Mouse (Mus musculus) left cerebral cortex, postnatal 36 days (tissue): Measurements from ENCODE around the gene Slc12a8. TPM values are rescaled to one million over a fixed set of nuclear protein-coding genes. Genes with fewer than 3 reads are reported as not detected.

Experiments
- DNase-seq, 2 experiments: peaks; one replicate each; pipeline ENCODE4 v3.0.0; 2021 to 2022; ENCODE audit warnings: low spot score in 2 of 2, mixed read lengths in 1 of 2
- intact Hi-C: fragments of 180-260 bp; cut with DNase I; formaldehyde crosslinking; loops from one replicate; pipeline ENCODE4 v1.15.1; 2025
- total RNA-seq, 2 experiments: library from RNA; stranded (reverse); gene quantifications; 2 replicates each; pipeline ENCODE4 v1.2.3; 2021

Slc12a8 gene
- total RNA-seq, 2 experiments from 2014 or later, result 0.69 to 0.91 TPM

DNA sequence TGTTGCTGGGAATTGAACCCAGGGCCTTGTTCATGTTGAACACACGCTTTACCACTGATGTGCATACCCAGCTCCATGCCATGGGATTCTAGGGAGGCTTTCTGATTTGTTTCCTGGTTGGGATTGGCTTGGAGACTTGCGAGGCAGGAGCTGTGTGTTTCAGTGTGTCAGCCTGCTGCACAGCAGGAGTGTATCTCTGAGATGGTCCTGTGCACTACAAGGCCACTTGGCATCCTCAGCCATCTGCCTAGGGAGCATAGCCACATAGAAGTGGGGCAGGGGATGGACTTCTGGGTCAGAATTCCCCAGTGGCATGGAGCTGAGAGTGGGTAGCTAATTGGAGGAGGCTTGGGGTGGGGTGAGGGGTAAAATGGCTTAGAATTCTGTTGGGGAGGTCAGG lies 63.2 kb downstream of the Slc12a8 start:
- intact Hi-C loops, result no loop called here
- no peak for DNase-seq

DNA sequence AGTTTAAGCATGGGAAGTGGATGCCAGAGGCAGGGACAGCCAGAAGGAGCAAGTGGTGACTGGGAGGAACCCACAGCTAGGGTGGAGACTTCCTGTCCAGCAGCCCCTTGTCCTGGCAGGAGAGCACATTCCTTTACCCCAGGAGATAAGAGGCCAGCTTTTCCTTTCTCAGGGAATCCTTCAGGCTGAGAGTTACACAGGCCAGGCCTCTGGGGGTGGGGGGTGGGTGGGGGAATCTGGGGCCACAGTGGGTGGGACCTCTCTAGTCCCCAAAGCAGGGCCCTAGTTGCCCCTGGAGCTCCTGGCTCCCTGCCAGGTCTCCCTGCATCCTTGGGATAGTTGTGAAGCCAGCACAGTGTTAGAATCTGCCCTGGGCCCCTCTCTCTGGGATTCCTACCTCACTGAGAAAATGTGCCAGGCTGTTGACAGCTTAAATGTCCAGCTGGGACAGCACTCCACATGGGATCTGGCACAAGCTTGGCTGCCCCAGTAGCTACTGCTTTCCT lies 63.7 kb downstream of the Slc12a8 start:
- DNase-seq, result no peak
- intact Hi-C loops, result no loop called here

DNA sequence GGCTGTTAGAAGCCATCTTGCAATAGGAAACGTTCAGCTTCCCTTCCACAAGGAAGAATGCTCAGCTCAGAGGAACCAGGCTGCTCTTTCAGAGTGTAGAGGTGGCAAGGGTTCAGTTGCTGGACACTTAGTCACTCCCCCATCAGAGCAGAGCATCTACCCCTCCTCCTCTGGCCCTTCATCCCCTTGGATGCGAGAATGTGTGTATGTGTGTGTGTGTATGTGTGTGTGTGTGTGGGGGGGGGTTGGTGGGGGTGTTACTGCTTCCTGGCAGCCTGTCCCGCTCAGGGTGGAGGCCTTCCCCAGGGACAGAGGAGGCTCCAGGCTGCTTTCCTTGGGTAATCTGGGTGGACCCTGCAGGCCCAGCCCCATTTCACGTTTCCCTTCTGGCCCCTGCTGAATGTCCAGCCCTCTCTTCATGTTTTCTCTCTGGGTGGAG lies 64.6 kb downstream of the Slc12a8 start:
- intact Hi-C loops, result no loop called here
- DNase-seq, result no peak

DNA sequence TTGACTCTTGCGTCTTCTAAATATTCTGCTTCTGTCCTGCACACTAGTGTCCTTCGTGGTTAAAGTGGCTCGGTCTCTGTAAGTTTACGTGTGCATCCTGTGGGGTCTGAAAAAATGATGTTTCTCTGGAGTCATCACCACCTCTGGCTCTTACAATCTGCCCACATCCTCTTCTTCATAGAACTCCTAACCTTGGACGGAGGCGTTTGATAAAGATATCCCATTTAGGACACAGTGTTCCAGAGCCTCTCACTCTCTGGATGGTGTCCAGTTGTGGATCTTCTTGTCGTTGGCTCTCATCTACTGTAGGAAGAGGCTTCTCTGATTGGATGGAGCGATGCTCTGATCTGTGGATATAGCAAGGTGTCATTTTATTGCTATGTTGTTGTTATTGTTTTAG lies 65.4 kb downstream of the Slc12a8 start:
- intact Hi-C loops, result no loop called here
- no peak for DNase-seq

DNA sequence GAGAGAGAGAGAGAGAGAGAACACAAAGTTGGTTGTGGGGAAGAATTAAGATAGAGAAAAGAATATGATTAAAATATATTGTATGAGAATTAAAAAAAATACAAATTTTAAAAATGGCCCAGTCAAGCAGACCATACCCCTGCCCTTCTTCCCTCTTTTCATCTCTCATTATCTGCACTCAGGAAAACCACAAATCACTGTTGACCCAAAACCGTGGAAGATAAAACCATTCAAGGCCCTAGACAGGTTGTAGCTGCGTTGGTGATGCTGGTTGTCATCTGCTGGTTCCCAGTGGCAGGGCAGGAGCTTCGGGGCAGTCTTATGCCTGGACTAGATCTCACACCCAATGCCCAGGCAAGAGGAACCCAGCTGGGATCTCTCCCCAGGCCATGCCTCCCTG lies 66.2 kb downstream of the Slc12a8 start:
- intact Hi-C loops, result no loop called here
- DNase-seq, result no peak

DNA sequence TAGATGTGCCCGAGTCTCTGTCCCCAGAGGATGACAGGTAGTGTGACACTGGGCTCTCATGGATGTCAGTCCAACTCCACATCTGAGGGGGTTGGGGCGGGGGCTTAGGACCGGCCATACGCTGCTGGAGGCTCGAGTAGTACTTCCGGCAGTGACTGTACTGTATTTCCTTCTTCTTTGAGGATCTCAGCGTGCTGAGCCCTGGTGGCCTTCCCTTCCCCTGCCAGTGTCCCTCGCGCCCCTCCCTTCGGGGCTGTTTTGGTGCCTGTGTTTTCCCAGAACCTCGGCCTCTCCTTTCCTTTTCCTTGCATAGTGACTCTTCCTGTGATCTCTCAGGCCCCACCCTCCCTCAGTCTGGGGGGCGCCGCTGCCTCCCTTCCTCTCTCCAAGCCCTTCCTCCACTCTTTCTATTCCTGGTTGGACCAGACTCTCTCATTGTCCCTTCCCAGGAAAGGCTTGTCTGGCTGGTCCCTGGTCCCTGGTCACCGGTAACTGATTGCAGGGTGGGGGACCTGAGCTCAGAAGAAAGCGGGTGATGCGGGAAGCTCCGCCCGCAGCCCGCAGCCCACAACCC lies 66.8 kb downstream of the Slc12a8 start:
- intact Hi-C loops, result no loop called here

DNA sequence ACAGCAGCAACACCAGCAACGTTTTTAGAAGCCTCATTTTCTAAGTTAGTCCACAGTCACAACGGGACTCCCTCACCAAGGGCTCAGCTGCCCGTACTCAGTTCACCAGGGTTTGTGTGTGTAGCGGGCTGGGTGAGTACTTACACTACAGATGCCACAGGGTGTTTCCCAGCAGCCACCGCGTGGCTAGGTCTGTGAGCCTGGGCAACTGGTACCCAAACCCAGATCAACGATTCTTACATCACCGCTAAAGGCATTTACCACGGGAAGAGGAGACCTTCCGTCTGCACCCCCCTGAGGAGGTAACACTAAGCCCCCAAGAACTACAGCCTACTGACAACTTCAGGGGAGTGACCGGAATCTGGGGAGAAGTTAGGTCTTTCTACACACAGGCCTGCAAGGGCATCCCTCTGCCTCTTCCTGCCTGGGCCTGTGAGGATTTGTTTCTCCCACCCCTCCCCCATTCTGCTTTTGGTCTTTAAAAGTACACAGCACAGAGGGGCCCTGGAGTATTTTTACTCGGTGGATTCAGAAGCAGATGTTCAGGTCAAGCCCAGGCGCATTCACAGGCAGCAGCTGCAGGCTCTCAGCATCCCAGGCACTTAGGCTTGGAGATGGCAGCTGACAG lies 67.4 kb downstream of the Slc12a8 start:
- intact Hi-C loops, result no loop called here
- no peak for DNase-seq

More for the DNA sequence above, 66.8 kb downstream of the Slc12a8 start:
- peak; percentile 14 to 15 for DNase-seq

DNA sequence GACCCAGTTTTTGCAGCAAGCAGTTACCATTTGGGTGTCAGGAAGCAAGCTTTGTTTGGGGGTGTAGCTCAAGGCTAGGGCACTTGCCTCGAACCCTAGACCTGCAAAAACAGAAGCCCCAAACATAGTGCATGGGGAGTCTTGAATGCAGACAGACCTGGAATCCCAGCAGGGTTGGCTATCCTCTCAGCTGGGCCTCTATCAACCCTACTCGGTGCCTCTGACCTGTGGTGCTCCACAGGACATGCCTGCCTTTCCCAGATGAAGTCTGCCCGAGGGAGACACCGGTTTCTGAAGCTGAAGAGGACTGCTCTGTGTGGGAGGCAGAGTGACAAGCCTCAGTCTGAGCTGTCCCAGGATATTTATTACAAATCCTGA lies 67.9 kb downstream of the Slc12a8 start:
- intact Hi-C loops, result no loop called here
- no peak for DNase-seq

DNA sequence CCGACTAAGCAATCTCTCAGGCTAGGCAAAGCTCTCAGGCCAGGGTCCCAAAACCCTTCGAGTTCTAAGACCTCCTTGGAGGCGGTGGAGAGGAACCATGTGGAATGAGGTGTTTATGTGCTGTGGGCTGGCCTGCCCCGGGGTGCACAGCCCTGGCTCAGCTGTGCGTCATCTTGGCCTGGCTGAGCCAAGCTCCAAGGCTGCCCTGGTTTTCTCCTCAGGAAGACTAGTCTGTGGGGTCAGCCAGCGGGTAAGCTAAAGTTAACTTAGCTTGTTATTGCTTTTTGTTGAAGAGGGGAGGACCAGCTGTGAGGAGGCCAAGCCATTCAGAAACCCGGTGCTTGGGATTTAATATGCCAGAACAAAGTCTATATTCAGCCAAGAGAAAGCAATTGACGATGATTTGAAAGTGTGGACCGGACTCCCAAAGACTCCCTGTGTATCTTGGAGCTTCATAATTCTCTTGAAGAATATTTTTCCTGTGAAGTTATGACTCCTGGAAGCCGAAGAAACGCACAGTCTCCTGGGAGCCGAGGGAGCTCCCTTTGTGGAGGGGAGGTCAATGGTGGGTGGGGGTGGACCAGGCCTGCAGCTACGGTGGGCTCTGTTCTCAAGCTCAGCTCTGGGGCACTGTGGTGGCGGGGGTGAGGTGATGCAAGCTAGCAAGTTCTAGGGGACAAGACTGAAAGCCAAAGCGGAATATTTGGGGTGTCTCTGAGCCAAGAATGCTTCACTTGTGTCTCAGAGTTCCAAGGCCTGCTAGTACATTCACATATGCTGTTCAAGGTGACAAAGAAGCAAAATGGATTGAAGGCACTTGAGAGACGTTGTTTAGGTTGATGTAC lies 70.4 kb downstream of the Slc12a8 start:
- intact Hi-C loops, result no loop called here
- no peak for DNase-seq

DNA sequence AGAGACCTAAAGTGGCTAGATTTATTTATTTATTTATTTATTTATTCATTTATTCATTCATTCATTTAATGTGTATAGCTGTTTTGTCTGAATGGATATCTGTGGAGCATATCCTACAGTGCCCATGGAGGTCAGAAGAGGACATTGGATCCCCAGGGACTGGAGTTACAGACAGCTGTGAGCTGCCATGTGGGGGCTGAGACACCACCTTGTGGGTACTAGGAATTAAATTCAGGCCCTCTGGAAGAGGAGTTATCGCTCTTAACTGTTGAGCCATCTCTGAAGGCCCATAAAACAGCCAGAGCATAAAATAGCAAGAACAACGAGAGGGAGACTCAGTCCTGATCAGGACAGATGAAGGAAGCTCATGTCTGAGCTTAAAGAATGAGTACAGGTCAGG lies 71.7 kb downstream of the Slc12a8 start:
- intact Hi-C loops, result no loop called here
- no peak for DNase-seq

DNA sequence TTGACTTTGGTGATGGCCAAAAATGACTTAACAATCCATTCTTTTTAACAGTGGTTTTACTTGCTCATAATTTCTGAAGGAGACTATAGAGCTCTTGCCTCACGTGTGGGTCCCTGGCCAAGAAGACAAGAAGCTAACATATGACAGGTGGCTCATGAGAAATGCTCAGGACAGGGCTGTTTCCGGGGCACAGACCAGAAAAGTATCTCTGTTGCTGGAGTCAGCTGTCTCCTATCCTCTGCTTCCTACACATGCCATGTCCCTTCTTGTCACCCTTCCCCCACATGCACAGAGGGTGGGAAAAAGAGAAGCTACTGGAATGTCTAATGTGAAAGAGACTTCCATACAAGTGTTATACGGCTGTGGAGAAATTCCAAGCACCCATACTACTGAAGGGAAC lies 73.3 kb downstream of the Slc12a8 start:
- no peak for DNase-seq
- intact Hi-C loops, result no loop called here

DNA sequence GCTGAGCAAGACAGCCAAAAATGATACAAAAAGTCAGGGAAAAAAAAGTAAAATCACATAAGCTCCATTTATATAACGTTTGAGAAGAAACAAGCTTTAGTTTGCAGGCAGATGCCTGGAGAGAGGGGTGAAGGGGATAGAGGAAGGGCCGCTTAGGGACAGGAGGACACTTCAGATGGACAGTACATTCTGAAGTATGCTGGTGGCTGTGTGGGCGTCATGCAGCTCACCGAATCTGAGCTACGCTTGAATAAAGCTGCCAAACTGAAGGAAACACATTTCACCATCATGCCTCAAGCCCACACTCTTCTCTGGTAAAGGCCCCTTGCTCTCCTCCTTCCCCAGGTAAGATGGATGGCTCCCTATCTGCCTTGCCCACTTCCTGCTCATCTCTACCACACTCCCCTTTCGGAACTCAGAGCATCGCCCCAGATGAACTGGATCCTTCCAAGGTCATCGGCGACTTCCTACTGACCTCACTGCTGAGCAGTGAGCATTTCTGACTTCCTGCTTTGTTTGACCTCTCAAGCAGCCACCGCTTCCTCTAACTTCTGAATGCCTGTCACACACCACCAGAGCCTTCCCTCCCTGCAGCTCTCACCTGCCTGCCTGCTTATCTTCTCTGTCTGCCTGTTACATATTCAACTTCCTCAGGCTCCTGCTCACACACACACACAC lies 74.4 kb downstream of the Slc12a8 start:
- intact Hi-C loops, result no loop called here
- no peak for DNase-seq

DNA sequence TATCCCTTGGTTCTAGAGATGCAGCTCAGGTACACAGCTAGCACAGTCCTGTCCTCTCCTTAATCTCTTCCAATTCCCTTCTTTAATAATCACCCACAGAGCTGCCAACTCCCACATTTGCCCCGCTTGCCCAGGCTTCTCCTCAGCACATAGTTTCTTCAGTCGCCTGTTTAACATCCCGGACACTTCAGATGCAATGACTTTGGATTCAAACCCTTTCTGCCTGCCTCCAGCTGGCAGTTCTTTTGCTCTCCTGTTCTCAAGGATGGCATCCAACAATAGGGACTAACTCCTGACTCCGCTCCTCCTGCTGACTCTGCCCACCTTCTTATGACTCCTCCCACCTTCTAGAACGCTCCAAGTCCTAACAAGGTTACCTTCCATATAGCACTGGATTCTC lies 75.2 kb downstream of the Slc12a8 start:
- DNase-seq, result no peak
- intact Hi-C loops, result no loop called here

DNA sequence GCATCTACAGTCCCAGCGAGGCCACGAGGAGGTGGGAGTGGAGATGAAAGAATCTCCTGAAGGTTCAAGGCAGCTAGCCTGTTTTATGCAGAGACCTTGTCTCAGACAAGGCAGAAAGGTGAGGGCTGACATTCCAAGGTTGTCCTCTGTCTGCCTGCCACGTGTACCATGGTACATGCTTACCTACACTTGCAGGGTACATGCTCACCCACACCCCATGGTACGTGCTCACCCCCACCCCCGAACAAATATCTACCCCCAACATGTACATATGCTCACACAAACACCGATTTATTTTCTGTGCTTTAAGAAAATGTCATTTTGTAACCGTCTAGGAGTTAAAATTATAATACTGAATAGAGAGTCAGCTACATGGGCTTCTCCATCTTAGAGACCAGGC lies 76.3 kb downstream of the Slc12a8 start:
- intact Hi-C loops, result no loop called here
- DNase-seq, result no peak

DNA sequence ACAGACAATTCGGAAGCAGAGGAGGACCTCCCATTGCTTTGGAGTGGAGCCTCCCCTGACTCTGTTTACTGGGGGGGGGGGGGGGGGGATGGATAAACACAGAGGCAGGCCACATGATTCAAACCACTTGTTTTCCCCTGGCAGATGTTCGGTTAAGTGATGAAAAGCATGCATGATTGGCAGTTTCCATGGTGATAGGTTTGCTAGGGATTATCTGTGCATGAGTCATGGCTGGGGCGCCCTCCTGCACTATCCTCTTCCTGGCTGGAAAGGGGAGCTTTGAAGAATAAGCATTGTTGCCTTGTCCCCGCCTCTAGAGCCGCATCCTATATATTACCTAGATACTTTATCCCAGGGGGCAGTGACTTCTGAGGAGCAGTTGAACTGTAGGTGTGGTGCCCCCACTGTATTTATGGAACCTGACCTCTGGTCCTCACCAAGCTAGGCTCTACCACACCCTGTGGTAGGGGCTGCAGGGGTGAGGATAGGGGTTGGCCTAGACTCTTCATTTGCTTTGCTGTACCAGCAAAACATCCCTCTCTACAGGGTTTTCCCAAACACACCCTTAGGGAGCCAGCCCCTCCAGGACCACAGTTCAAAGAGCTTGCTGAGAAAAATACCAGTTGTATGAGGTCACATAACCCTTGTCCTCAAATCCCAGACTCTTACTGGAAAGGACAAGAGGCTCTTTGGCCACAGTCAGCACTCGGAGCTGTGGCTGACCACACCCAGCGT lies 77.1 kb downstream of the Slc12a8 start:
- intact Hi-C loops, result no loop called here
- DNase-seq, result no peak

DNA sequence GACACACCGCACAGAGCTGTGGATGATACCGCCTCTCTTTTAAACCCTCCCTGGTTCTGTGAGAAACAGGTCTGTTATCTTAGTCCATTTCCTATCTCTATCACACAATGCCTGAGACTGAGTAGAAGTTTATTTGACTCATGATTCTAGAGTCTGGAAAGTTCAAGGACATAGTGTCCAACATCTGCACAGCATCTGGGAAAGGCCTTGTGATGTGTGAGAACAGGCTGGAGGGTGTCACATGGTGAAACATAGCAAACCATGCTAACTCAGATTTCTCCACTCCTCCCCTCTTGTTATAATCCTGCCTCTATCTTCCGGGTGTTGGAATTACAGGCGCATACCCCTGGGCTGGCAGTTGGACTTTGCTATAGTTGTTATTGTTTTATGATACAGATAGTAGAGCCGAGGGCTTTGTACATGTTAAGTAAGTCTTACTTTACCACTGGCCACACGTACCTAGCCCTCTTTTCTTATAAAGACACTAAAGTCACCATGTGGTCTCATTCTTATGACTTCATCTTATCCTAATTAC lies 78.2 kb downstream of the Slc12a8 start:
- DNase-seq, result no peak
- intact Hi-C loops, result no loop called here

DNA sequence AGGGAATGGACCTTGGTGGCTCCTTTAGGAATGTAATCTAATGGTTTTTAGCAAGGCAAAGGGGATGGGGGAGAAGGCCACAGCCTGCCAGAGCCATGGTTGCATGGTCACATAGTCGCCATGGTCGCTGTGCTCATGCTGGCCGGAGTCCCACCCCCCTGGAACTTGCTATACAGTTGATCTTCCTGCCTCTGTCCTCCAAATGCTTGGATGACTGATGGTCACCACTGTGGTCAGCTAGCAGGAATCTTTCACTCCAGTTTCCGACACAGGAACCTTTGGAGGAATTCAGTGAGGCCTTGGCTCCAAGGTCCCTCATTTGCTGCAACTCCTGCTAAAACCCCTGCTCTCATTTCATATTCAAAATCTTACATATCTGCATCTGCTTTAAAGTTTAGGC lies 79.1 kb downstream of the Slc12a8 start:
- intact Hi-C loops, result no loop called here
- no peak for DNase-seq

DNA sequence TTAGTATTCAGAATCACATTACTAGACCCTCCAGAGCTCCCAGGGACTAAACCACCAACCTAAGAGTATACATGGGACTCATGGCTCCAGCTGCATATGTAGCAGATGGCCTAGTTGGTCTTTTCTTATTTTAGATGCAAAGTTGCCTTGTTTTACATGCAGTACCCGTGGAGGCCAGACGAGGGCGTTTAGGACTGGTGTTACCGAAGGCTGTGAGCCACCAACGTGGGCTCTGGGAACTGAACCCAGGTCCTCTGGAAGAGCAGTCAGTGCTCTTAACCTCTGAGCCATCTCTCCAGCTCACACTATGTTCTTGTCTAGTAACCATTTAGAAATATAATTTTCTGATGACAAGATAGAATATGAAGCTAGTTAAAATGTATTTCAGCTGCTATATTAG lies 83.1 kb downstream of the Slc12a8 start:
- intact Hi-C loops, result no loop called here
- no peak for DNase-seq

DNA sequence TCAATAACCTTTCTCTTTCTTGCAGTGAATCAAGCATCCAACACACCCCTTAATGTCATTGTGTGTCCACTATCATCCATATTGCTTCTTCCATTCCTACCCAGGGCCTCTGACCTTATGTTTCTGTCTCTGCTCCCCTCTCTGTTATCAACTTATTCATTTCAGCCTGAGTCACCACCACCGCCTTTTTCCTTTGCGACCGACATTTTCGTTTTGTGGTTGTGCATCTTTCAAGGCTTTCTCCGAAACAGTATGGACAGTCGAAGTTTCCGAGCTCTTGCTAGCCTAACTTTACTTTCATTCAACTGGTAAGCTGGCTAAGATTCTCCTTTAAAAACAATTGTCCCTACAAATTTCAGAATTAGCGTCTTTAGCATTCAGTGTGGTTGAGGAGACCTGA lies 84.2 kb downstream of the Slc12a8 start:
- no peak for DNase-seq
- intact Hi-C loops, result no loop called here
